Mouse (Mus musculus) heart, postnatal 10 days (tissue): ENCODE data around the gene H2al1n. TPM values are rescaled to one million over a fixed set of nuclear protein-coding genes. Genes with fewer than 3 reads are reported as not detected.
"Not testable (repeated sequence)": the region's sequence is repeated elsewhere in the genome, so short reads cannot be mapped to it uniquely, and the experiment has no call there.

Experiments used
- DNase-seq, 2 experiments: peaks; one replicate each; pipeline ENCODE4 v3.0.0; 2021
- intact Hi-C: fragments of 180-260 bp; cut with DNase I; formaldehyde crosslinking; loops from one replicate; pipeline ENCODE4 v1.15.1; 2025
- total RNA-seq, 2 experiments: library from RNA; stranded (reverse); gene quantifications; 2 replicates each; pipeline ENCODE4 v1.2.3; 2021

H2al1n gene
- not detected for total RNA-seq

DNA sequence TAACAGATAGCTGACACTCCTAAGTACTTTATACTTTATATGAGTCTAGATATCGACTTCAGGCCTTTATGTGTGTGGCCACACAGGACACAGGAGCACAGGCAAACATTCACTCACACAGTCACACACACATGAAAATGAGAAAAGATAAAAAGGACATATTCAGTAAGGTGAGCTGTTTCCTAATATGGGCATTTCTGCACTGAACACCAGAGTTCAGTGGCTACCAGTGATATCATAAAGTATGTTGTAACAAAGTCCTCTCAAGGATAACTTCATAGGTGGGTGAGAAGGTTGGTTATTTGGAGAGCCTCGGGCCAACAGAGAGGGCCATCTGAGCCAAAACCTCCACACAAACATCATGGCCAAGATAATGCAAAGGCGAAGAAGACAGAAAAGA lies at the start of gene H2al1n:
Gene H2al1n (plus strand): TSS at position 301 of the 400 bp plus-strand sequence.
- intact Hi-C loops, DNase-seq: not testable (repeated sequence)

DNA sequence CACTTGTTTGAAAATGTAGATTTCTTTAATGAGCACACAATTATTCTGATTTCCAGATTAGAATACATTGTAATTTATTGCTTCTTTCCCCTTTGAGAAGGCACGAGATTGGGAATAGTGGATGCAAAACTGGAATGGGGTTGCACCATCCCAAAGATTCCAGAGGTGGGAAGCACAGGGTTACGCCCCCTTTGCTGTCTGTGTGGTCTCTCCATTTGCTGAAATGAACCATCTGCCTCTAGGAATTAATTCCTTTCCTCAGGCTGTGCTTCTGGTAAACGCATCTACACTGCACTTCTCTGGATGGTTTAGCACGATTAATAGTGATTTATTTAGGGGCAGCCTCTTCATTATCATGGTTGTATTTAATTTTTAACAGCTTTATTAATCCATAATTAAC lies 11.7 kb upstream of the H2al1n start:
- intact Hi-C loops: no loop called here
- no peak for DNase-seq

DNA sequence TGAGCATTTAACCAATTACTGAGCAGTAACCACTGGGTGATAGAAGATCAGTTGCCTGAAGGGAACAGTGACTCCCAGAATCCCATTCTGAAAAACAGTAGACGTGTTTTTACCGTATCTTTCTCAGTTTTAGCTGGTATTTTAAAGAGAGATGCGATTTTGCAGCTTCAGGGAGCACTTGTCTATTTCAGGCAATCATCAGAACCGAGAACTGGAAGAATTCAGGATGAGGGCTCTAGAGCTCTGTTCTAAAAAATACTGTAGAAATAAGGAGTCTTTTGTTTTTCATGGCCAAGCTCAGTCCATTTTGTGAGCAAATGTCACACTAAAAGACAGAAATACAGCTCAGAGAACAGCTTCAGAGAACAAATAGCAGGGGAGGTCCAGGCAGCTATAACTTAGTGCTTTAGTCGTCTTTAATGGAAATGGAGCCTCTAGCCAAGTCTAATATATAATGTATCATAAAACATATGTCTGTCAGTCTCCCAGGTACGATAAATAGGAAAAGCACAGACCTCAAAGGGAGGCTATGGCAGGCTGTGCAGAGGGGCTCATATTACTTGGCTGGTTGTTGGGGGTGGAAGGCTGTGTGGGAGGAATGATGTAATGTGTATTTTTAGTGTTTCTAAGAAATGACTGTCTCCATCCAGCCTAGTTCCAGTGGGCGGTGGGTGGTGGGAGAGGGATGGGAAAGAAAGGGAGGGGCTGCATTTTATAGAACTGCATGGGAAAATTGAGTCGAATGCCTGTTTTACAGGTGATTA lies 4.7 kb upstream of the H2al1n start:
- peak; percentile 17 to 26 for DNase-seq
- intact Hi-C loops: no loop called here

DNA sequence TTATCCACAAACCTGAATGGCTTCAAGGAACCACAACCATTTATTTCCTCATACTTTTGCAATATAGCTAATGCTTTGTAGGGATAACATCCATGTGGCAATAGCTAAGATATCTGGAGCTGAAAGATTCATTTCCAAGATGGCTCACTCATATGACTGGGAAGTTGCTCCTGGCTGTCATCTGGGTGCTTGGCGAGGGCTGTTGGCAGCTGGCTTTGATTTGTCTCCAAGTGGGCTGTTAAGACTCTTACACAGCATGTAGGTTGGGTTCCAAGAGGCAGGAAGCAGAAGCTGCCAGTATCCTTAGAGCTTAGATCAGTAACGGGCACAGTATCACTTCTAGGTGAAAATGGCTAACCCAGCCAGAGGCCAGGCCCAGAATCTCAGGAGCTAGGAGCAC lies 18.3 kb downstream of the H2al1n start:
- intact Hi-C loops: no loop called here

DNA sequence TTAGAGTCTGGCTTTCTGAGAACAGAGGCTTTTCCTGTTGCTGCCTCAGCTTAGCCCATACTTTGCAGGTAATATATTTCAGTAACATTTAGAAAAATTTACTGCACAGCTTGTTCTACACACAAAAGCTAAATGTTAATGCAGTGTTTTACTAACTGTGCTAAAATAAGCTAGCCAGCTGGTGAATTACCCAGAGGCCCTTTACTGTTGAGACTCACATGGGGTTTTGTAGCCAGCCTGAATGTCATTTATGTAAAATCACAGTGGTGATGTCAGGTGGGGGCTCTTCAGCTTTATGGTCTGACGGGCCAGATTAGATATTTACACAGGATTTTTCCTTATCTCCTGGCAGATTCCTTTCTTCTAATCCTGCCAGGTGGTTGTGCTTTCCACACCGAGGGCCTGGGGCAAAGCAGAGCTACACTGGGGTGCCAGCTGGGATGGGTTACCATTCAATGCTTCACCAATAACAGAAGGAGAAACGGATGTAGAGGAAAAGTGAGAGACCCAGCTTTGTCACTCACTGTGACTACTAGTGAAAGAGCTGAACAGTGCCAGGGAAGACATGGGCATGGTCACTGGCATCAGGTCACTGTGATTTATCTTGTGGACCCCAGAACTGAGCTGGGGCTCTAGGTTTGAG lies 48.8 kb downstream of the H2al1n start:
- no peak for DNase-seq
- intact Hi-C loops: no loop called here

More for the DNA sequence above, 18.3 kb downstream of the H2al1n start:
- DNase-seq: no peak
